Mouse (Mus musculus) erythroblast, embryonic 14.5 days (primary cell): Measurements from ENCODE around the gene Cox15. TPM values are rescaled to one million over a fixed set of nuclear protein-coding genes. Genes with fewer than 3 reads are reported as not detected.

Source experiments
- H3K27me3 ChIP-seq: 2 replicates; pipeline ENCODE4 v1.6.1; 2012; ENCODE audit warnings: inconsistent platforms; ENCODE audit not compliant: control insufficient read depth
- H3K36me3 ChIP-seq: 2 replicates; pipeline ENCODE4 v1.6.1; 2012; ENCODE audit warnings: mild to moderate bottlenecking, inconsistent platforms; ENCODE audit not compliant: control insufficient read depth
- H3K4me1 ChIP-seq: 2 replicates; pipeline ENCODE4 v1.6.1; 2012; ENCODE audit warnings: inconsistent platforms; ENCODE audit not compliant: control insufficient read depth
- H3K4me3 ChIP-seq: replicated peaks from 2 replicates; pipeline ENCODE3; 2012; ENCODE audit warnings: moderate library complexity, mild to moderate bottlenecking, inconsistent platforms
- H3K9me3 ChIP-seq: 2 replicates; pipeline ENCODE4 v1.6.1; 2012; ENCODE audit warnings: low read length, inconsistent platforms, mixed read lengths; ENCODE audit not compliant: control insufficient read depth
- GATA1 ChIP-seq: IDR thresholded peaks from 2 replicates; pipeline ENCODE4 v1.6.1; 2012; ENCODE audit warnings: low read length, inconsistent platforms, mixed read lengths
- TAL1 ChIP-seq: IDR thresholded peaks from 3 replicates; pipeline ENCODE4 v1.6.1; 2012; ENCODE audit warnings: low read length, inconsistent platforms, mixed read lengths
- polyA plus RNA-seq: library from polyadenylated mRNA; stranded (reverse); fragments of >175 nt; gene quantifications from 2 replicates; pipeline ENCODE4 v1.2.3, GENCODE M21; 2012

Cox15 gene
- polyA plus RNA-seq, 1 experiment = 0.39 TPM

GRCm38 (mm10) chr19:43723501-43723900 is 29.3 kb downstream of the Cox15 start:
- H3K36me3 ChIP-seq = peaks cover 26% of the 10 kb centered on the region
- H3K9me3 ChIP-seq = no peaks in the 10 kb centered on the region
- no peak overlapping the region for H3K4me3 ChIP-seq
- H3K4me1 ChIP-seq = peaks cover 7% of the 10 kb centered on the region
- no peak for TF ChIP-seq GATA1
- no peak for TF ChIP-seq TAL1
- H3K27me3 ChIP-seq = no peaks in the 10 kb centered on the region

- TF ChIP-seq GATA1 (no peak), TAL1 (no peak)
- no peaks in the 10 kb centered on the region for H3K9me3 ChIP-seq
- H3K27me3 ChIP-seq = no peaks in the 10 kb centered on the region
- peaks cover 7% of the 10 kb centered on the region for H3K4me1 ChIP-seq
- H3K4me3 ChIP-seq = no peak overlapping the region
- peaks cover 32% of the 10 kb centered on the region for H3K36me3 ChIP-seq
Observed at GRCm38 (mm10) chr19:43722891-43723290, 29.9 kb downstream of the Cox15 start.

GRCm38 (mm10) chr19:43720061-43720460 is 32.7 kb downstream of the Cox15 start:
- H3K27me3 ChIP-seq = no peaks in the 10 kb centered on the region
- no peak overlapping the region for H3K4me3 ChIP-seq
- no peaks in the 10 kb centered on the region for H3K4me1 ChIP-seq
- peaks cover 25% of the 10 kb centered on the region for H3K36me3 ChIP-seq
- H3K9me3 ChIP-seq = no peaks in the 10 kb centered on the region
- TF ChIP-seq TAL1 (no peak), GATA1 (no peak)

- Histone ChIP-seq H3K4me1 (peaks cover 14% of the 10 kb centered on the region), H3K27me3 (no peaks in the 10 kb centered on the region), H3K36me3 (peaks cover 8% of the 10 kb centered on the region), H3K9me3 (no peaks in the 10 kb centered on the region), H3K4me3 (no peak overlapping the region)
- TF ChIP-seq GATA1 (no peak), TAL1 (no peak)
Observed at GRCm38 (mm10) chr19:43711971-43712370, 40.8 kb downstream of the Cox15 start.

GRCm38 (mm10) chr19:43711159-43711916 is 41.5 kb downstream of the Cox15 start:
- peaks cover 6% of the 10 kb centered on the region for H3K36me3 ChIP-seq
- peaks cover 14% of the 10 kb centered on the region for H3K4me1 ChIP-seq
- H3K4me3 ChIP-seq = peak overlapping the region; percentile 14
- H3K9me3 ChIP-seq = no peaks in the 10 kb centered on the region
- H3K27me3 ChIP-seq = no peaks in the 10 kb centered on the region
- no peak for TF ChIP-seq GATA1
- no peak for TF ChIP-seq TAL1

GRCm38 (mm10) chr19:43709317-43709716 is 43.5 kb downstream of the Cox15 start:
- H3K27me3 ChIP-seq = no peaks in the 10 kb centered on the region
- TF ChIP-seq GATA1 = no peak
- no peak for TF ChIP-seq TAL1
- no peaks in the 10 kb centered on the region for H3K9me3 ChIP-seq
- H3K36me3 ChIP-seq = peaks cover 19% of the 10 kb centered on the region
- H3K4me3 ChIP-seq = no peak overlapping the region
- H3K4me1 ChIP-seq = peaks cover 14% of the 10 kb centered on the region

- peaks cover 14% of the 10 kb centered on the region for H3K4me1 ChIP-seq
- H3K4me3 ChIP-seq = no peak overlapping the region
- H3K27me3 ChIP-seq = no peaks in the 10 kb centered on the region
- H3K36me3 ChIP-seq = peaks cover 19% of the 10 kb centered on the region
- TF ChIP-seq GATA1 = no peak
- TF ChIP-seq TAL1 = no peak
- no peaks in the 10 kb centered on the region for H3K9me3 ChIP-seq
Observed at GRCm38 (mm10) chr19:43708206-43708605, 44.6 kb downstream of the Cox15 start.

GRCm38 (mm10) chr19:43704787-43705497 is 47.9 kb downstream of the Cox15 start:
- Histone ChIP-seq H3K4me1 (no peaks in the 10 kb centered on the region), H3K36me3 (peaks cover 18% of the 10 kb centered on the region), H3K27me3 (no peaks in the 10 kb centered on the region), H3K9me3 (no peaks in the 10 kb centered on the region), H3K4me3 (no peak overlapping the region)
- no peak for TF ChIP-seq TAL1
- no peak for TF ChIP-seq GATA1

- no peak for TF ChIP-seq GATA1
- no peak for TF ChIP-seq TAL1
- Histone ChIP-seq H3K36me3 (peaks cover 19% of the 10 kb centered on the region), H3K9me3 (no peaks in the 10 kb centered on the region), H3K4me1 (no peaks in the 10 kb centered on the region), H3K4me3 (no peak overlapping the region), H3K27me3 (no peaks in the 10 kb centered on the region)
Observed at GRCm38 (mm10) chr19:43704211-43704610, 48.6 kb downstream of the Cox15 start.
